Mouse (Mus musculus) T-helper 2 cell (primary cell): ENCODE data around the gene E130309D02Rik.

Experiments
- in situ Hi-C: fragments of 300-600 bp; cut with MboI, MseI; formaldehyde crosslinking; loops from one replicate; pipeline ENCODE4 v1.15.1; 2025; ENCODE audit warnings: high pct_unique_total_duplicates

Gene E130309D02Rik

DNA sequence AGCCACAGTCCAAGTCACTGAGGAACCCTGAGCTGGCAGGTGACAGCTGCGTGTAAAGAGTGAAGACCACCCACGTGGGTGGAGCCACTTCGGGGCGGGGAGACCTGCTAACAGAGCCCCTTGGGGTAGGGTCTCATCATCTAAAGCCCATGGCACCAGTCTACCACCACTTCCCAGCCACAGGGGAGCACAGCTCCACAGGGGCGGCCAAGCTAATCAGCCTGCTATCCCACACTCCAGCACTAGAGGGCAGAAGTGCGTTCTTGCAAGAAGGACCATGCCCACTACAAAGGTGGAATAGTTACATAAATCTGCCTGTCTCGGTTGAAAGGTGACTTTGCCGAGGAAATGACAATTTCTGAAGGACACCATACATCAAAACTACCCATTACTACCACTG lies 3.3 kb downstream of the E130309D02Rik start:
- in situ Hi-C loops: loop anchor here (5.0 kb wide), 1 partner anchor 595 kb away; the partner anchor contains the start of genes Aimp2 and Pms2

DNA sequence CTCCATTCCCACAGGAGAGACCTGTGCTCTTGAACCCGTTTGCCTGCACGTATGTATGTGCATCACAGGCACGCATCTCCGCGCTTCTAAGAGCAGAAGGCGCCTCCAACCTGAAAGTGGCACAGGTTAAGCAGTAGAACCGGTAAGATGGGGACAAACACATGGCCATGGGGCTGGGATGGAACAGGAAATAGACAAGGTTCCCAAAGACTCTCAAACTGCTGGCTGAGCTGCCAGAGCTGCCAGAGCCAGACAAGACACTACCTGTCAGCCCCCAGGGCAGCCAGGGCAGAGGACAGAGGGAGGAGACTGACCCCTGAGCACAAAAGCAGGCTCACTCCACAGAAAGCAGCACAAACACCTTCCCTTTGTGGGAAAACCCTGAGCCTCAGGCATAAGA lies 5.2 kb downstream of the E130309D02Rik start:
- in situ Hi-C loops: loop anchor here (5.0 to 10.0 kb wide), 2 partner anchors 205 to 597 kb away; partner anchors contain the start of genes Aimp2 and Pms2

DNA sequence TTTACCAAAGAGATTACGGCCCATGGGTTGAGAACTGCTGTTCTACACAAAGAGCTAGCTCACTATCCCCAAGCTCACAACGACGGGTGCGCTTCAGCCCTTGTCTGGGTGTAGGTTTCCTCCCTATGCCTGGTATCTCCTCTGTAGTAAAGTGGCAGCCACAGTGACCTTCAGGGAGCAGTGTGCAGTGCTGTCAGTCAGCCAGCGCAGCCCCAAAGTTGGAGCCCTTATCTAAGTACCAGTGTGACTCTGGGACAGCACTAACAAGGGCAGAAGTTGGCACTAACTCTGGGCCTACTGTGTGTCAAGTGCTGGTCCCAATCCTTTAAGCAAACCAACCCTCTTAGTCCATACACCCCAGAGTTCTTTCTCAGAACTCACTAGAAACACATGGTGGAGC lies 6.3 kb downstream of the E130309D02Rik start:
- in situ Hi-C loops: loop anchor here (10.0 kb wide), 1 partner anchor 204 kb away; no protein-coding TSS in a partner anchor

DNA sequence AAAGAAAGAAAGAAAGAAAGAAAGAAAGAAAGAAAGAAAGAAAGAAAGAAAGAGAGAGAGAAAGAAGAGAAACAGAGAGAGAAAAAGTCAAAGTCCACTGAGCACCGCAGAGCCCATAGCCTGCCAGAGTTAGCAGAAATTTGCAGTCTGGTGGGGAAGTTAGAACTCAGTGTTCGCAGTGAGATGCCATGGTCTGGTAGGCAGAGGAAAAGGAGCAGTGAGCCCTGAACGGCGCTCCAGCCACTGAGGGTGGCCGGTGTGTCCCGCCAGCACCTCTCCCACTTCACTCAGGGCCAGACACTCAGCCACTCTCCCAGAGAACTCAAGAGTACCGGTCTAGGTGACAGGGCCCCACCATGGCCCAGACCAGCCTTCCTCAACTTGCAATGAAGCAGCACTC lies 10.9 kb downstream of the E130309D02Rik start:
- in situ Hi-C loops: loop anchor here (10.0 kb wide), 1 partner anchor 199 kb away; no protein-coding TSS in a partner anchor

DNA sequence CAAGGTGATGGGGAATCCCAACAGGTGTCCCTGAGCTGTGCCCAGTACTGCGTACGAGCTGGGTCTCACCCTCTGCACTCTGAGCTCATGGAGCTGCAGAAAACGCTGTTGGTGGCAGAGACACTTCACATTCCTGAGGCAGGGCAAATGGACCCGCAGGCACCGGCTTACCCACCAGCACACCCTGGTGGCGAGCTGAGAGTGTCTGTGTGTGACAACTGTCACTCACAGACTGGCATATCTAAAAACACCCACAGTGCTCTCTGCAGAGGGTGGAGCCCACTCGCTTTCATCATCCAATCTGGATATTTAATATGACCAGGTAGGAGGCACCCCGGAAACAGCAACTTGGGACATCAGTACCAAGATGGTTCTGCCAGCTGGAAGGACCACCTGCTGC lies 13.9 kb downstream of the E130309D02Rik start:
- in situ Hi-C loops: loop anchor here (10.0 kb wide), 1 partner anchor 196 kb away; no protein-coding TSS in a partner anchor

DNA sequence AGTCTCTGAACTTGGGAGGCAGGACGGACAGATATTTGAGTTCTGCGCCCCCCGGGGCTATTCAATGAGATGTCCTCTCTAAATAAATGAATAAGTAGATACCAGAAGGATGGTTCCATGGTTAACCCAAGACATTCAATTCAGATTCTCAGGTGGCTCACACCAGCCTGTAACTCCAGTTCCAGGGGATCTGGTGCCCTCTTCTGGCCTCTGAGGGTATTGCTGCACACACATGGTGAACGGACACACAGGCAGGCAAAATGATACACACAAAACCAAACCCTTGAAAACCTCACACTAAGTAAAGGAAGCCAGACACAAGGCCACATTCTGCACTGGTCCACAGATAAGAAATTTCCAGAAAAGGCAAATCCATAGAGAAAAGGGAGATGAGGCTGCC lies 15.5 kb downstream of the E130309D02Rik start:
- in situ Hi-C loops: loop anchor here (10.0 kb wide), 1 partner anchor 195 kb away; no protein-coding TSS in a partner anchor

DNA sequence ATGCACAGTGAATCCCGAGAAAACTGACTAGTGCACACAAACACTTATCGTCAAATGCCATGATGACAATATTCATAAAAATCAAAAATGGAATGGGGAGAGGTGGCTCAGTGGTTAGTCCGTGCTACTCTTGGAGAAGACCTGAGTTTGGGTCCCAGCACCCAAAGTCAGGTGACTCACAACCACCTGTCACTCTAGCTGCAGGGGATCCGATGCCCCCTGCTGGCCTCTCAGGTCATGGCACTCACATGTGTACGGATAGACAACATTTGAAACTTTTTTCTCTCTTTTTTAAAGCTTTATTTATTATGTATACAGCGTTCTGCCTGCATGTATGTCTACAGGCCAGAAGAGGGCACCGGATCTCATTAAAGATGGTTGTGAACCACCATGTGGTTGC lies 16.8 kb downstream of the E130309D02Rik start:
- in situ Hi-C loops: no loop called here

DNA sequence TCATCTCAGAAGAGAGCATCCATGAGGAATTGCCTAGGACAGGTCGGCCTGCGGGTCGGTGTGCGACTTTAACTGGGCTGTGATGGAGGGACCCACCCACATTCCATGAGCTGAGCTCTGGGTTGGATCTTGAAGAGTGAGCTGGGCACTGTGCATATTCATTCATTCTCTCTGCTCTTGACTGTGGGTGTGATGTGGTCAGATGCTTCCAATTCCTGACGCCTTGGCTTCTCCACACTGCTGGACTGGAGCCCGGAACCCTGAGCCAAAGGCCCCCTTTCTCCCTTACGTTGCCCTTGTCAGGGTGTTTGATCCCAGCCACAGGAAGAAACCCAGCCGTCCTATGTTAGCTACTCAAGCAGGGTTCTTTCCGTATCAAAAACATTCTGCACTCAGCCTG lies 17.2 kb downstream of the E130309D02Rik start:
- in situ Hi-C loops: no loop called here

DNA sequence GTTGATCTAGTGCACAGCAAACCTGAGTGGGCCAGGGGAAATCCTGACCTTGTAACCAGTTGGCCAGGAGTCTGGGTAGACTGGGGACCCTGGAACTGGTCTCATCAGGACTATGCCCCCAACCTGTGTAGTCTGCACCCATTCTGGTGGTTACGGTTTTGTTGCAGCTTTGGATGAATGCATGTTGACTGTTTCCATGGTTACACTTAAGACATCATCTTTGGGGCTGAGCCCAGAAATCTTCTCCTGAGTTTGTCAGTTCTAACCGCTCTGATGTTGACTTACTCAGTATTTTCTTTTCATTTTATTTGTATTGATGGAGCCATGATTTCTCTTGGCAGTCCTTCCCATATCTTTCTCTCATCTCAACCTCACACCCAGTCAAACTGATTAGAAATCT lies 19.8 kb downstream of the E130309D02Rik start:
- in situ Hi-C loops: no loop called here

DNA sequence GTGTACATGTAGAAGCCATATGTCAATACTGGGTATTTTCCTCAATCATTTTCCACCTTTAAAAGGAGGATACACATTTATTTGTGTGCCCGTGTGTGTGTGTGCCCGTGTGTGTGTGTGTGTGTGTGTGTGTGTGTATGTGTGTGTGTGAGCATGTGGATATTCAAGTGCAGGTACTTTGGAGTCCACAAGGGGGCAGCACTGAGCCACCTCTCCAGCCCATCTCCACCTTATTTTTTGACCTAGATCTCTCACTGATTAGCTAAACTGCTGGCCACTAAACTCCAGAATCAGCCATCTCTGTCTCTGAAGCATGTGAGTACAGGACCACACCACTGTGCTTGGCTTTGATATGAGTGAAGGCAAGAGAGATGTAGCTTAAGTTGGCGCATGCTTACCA lies 20.3 kb downstream of the E130309D02Rik start:
- in situ Hi-C loops: no loop called here

DNA sequence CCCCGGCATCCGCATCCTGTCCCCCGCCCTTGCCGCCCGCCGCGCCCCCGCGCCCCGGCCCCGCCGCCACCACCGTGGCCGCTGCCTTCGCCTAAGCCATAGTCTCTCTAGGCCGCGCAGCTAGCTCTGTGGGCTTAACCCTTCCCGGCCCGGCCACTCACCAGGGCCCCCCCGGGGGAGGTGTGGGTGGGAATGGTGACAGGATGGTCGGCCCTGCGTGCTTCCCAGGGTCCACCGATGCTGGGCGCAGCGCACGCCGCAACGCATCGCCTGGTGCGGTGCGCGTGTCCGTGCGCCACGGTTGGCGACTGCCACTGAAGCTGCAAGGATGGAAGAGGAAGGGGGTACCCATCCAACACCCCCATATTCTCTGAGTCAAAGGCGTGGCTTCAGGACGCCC lies 21.8 kb downstream of the E130309D02Rik start, which contains the start of gene Zfp853:
Zfp853 (minus strand) TSS at position 220 of the 400 bp plus-strand sequence.
- in situ Hi-C loops: no loop called here

DNA sequence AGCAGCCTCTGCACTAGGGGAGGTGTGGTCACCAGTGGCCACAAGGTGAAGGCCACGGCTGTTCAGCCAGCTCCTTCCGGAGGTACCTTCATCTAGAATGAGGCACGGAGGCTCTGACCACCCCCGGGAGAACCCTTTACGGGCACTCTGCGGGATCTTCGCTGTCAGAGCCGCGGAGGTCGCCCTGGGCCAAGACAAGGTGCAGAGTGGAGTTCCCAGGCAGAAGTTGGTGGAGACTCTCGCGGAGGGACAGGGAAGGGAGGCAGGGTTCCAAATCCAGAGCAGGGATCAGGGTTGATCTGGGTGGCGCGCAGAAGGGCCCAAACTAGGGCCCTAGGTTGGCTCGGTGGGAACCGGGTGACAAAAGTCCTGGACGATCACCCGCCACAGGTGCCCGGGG lies 22.3 kb downstream of the E130309D02Rik start:
- in situ Hi-C loops: no loop called here

DNA sequence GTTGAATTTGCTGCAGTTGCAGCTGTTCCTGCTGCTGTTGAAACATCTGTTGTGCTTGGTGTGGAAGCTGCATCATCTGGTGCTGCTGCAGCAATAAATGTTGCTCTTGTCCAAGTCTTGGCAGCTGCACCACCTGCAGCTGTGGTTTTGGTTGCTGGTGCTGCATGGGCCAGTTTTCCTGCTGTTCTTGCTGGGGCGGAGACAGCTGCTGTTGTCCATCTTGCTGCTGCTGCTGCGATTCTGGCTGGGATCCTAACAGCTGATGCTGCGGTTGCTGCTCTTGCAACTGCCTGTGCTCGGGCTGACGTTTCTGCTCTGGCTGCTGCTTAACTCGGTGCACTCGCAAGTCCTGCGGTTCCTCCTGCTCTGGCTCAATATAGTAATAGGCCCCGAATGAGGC lies 25.9 kb downstream of the E130309D02Rik start:
- in situ Hi-C loops: no loop called here

DNA sequence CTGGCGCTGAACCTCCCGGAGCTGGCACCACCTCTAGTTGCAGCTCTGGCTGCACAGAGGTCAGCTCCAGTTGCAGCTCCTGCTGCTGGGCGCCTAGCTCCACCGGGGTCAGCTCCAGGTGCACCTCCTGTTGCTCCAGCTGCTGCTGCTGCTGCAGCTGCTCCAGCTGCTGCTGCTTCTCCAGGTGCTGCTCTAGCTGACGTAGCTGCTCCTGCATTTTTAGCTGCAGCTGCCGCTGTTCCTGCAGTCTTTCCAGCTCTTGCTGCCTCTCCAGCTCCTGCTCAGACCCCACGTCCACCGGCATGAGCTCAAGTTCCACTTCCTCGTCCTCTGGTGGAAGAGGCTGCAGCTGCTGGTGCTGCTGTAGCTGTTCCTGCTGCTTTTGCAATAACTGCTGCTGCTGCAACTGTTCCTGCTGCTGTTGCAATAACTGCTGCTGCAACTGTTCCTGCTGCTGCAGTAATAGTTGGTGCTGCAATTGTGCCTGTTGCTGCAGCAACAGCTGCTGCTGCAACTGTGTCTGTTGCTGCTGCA lies 26.7 kb downstream of the E130309D02Rik start:
- in situ Hi-C loops: no loop called here

DNA sequence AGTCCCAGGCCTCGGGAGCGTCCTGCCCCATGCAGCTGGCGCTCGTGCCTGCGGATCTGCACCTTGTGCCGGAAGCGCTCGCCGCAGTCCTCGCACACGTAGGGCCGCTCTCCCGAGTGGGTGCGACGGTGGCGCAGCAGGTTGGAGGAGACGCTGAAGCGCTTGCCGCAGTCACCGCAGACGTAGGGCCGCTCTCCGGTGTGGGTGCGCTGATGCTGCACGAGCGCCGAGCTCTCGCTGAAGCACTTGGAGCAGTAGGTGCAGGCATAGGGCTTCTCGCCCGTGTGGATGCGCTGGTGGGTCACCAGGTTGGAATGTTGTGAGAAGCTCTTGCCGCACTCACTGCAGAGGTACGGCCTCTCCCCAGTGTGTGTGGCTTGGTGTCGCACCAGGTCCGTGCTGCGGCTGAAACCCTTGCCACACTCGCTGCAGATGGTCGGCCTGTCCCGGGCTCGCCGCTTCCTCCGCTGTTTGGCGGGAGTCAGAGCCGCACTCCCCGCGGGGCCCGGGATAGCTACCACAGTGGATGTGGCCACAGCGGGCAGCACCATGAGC lies 27.3 kb downstream of the E130309D02Rik start:
- in situ Hi-C loops: no loop called here

DNA sequence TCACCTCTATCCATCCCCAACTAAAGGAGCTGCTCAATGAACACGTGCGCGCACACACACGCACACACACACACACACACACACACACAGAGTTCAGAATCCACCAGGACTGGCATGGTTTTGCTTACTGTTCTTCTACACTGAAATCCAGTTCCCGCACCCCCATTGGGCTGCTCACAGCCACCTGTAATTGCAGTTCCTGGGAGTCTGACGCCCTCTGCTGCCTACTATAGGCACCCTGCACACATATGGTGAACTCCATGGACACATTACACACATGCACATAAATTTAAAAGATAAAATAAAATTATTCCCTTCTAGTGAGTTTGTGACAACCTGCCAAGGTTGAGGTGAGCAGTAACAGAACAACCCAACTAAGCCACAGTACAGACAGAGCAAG lies 30.4 kb downstream of the E130309D02Rik start:
- in situ Hi-C loops: no loop called here

DNA sequence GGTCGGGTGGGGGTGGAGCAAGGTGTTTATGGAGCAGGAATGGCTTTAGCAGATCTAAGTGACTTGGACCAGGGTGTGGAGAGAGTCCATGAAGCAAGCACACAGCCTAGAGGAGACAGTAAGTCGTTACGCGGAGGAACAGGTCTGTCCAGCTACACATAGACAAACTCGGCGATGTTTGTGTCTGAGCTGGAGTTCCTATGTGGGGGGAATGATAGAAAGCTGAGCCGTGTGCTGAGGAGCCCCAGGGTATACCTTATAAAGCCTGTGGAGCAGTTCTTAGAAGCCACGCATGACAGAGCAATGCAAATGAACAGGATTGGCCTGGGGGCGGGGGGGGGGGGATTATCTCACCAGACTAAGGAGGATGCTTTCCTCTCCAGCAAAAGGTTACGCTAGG lies 35.9 kb downstream of the E130309D02Rik start:
- in situ Hi-C loops: no loop called here

DNA sequence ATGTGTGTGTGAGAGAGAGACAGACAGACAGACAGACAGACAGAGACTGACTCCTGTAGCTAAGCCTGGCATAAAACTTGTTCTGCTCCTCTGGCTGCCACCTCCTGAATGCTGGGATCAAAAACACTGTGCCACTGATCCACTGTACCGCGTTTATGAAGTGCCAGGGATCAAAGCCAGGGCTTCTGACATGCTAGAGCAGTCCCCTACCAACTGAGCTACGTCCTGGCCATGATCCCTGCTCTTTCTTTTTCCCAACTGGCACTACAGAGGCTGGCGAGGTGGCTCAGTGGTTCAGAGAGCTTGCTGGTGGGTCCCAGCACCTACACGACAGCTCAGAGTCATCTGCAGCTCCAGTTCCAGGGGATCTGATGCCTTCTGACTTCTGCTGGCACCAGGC lies 39.4 kb downstream of the E130309D02Rik start:
- in situ Hi-C loops: no loop called here

DNA sequence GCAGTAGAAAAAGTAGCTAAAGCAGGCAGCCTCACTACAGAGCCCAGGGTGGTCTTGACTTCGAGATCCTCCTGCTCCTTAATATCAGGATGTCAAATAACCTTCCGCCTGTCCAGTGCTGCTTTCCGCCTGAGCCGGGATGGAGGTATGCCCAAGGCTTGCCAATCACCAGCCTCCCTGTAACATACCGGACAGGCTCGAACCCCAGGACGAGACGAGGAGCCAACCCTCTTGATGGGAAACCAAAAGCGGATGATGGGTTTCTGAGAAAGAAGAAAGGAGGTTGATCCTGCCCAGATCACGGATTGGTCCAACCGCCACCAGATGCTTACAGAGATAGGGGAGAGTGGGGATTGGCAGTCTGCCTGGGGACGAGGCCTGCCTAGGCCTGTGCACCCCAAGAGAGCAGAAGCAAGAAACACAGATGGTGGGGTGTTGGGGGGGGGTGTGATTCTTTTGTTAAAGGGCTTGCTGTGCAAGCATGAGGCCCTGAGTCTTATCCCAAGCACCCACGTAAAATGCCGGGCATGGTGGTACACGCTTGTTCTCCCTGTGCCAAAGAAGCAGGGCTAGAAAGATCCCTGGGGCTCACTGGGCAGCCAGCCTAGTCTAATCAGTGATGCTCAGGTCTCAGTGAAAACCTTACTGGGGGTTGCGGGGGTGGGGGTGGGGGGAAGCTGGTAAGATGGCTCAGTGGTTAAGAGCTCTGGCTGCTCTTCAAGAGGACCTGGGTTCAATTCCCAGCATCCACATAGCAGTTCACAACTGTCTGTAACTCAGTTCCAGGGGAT lies 42.4 kb downstream of the E130309D02Rik start:
- in situ Hi-C loops: loop anchor here (5.0 kb wide), 1 partner anchor 35 kb away; the partner anchor contains the start of gene Zfp12

DNA sequence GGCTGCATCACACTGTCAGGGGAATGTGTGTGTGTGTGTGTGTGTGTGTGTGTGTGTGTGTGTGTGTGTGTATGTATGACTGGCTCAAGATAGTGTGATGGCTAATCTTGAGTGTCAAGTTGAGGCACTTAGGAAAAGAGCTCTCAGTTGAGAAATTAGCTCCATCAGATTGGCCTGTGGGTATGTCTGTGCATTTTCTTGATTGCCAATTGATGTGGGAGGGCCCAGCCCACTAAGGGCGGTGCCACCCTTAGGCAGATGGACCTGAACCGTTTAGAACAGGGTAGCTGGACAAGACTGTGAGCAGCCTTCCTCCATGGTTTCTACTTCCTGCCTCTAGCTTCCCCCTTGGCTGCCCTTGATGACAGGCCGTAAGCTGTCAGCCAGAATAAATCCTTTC lies 43.1 kb downstream of the E130309D02Rik start:
- in situ Hi-C loops: loop anchor here (5.0 kb wide), 1 partner anchor 35 kb away; the partner anchor contains the start of gene Zfp12

DNA sequence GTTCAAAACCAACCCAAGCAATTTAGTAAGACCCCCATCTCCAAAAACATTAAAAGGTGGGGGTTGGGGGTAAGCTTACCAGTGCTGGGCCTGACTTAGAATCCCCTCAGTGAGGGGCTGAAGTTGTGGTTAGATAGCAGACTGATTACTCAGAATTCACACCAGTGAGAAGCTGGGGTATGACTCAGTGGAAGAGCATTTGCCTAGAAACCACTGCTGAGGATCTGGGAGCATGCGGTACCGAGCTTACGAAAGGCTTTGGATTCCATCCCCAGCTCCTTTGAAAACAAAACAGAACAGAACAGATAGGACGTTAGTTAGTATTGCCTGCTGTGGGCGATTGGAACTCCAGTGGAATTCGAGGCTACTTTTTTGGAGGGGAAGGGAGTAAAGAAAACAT lies 43.5 kb downstream of the E130309D02Rik start:
- in situ Hi-C loops: loop anchor here (5.0 kb wide), 1 partner anchor 34 kb away; the partner anchor contains the start of gene Zfp12

DNA sequence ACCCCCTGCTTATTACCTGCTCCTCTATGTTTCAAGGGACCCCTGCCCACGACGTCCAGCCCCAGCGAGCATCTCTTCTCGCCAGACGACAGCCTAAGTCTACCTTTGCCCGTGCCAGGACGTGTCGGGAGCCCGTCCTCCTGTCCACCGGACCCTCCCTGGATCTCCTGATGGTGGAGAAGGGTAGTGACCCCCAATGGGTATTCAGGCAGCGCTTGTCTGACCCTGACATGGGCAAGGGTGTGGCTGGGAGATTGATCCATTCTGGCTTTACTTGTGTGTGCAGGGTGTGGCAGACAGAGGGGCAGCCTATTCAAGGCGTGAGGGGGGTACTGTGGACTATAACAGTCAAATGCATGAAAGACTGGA lies 45.0 kb downstream of the E130309D02Rik start:
- in situ Hi-C loops: loop anchor here (5.0 kb wide), 1 partner anchor 33 kb away; the partner anchor contains the start of gene Zfp12
